Mouse (Mus musculus) CH12.LX (cell line): ENCODE measurements at regions not wholly inside any gene's neighbourhood (a gene's known extent, or its start where the extent isn't known, plus 50 kb on each side); places are given as distances from the start of the nearest gene placed in this dataset.

Experiments used
- DNase-seq: peaks from one replicate; pipeline ENCODE4 v3.0.0-alpha.2; 2013; ENCODE audit errors: extremely low read depth
- H3K27ac ChIP-seq: 2 replicates; pipeline ENCODE4 v1.5.1; 2012; ENCODE audit warnings: low read depth, mild to moderate bottlenecking, control low read depth, moderate library complexity; ENCODE audit not compliant: insufficient read depth
- H3K27me3 ChIP-seq: replicated peaks from 2 replicates; pipeline ENCODE3; 2012; ENCODE audit warnings: inconsistent platforms
- H3K36me3 ChIP-seq, 2 experiments: replicated peaks in 1 of 2; 2 replicates each; pipeline versions ENCODE3 to v1.6.1; 2012; ENCODE audit warnings: inconsistent platforms in 1 of 2, low read length in 1 of 2, mild to moderate bottlenecking in 1 of 2, mixed read lengths in 1 of 2, moderate library complexity in 1 of 2; ENCODE audit not compliant: control insufficient read depth in 1 of 2, insufficient read depth in 1 of 2
- H3K4me1 ChIP-seq, 2 experiments: 2 replicates each; pipeline ENCODE4 v1.6.1; 2012; ENCODE audit warnings: inconsistent platforms in 1 of 2, moderate library complexity in 1 of 2; ENCODE audit not compliant: insufficient read depth in 2 of 2, control insufficient read depth in 1 of 2
- H3K4me2 ChIP-seq: 2 replicates; pipeline ENCODE4 v1.6.1; 2012; ENCODE audit warnings: low read depth, mild to moderate bottlenecking, control low read depth; ENCODE audit not compliant: poor library complexity, insufficient read depth, severe bottlenecking
- H3K4me3 ChIP-seq, 3 experiments: fragments of 150-350 bp in 1 of 3; sonication (generic) in 1 of 3; replicated peaks in 1 of 3; 2 replicates each; pipeline versions ENCODE3 to v1.5.1; 2011 to 2012; ENCODE audit warnings: low read depth in 2 of 3, low read length in 2 of 3, mild to moderate bottlenecking in 2 of 3, moderate library complexity in 2 of 3, control low read depth in 1 of 3, improper control_type of control experiment in 1 of 3, inconsistent platforms in 1 of 3, mixed read lengths in 1 of 3; ENCODE audit not compliant: poor library complexity in 1 of 3
- H3K79me2 ChIP-seq: replicated peaks from 2 replicates; pipeline ENCODE4 v1.6.1; 2012; ENCODE audit warnings: mild to moderate bottlenecking, moderate library complexity; ENCODE audit not compliant: control insufficient read depth, poor library complexity, insufficient read depth, severe bottlenecking; ENCODE audit errors: extremely low read depth
- H3K9ac ChIP-seq: 2 replicates; pipeline ENCODE4 v1.6.1; 2012; ENCODE audit warnings: low read depth, mild to moderate bottlenecking, control low read depth, moderate library complexity; ENCODE audit not compliant: insufficient read depth
- H3K9me3 ChIP-seq: replicated peaks from 2 replicates; pipeline ENCODE3; 2012; ENCODE audit warnings: low read length, inconsistent platforms, mixed read lengths
- ELF1 ChIP-seq: IDR thresholded peaks from 2 replicates; pipeline ENCODE4 v1.6.1; 2014; ENCODE audit warnings: low read depth, mild to moderate bottlenecking, inconsistent platforms, low read length, improper control_type of control experiment
- EP300 ChIP-seq: IDR thresholded peaks from 2 replicates; pipeline ENCODE4 v1.6.1; 2011; ENCODE audit warnings: low read length, improper control_type of control experiment
- GABPA ChIP-seq: IDR thresholded peaks from 2 replicates; pipeline ENCODE4 v1.6.1; 2012; ENCODE audit warnings: low read depth, low read length, improper control_type of control experiment, inconsistent platforms; ENCODE audit not compliant: insufficient replicate concordance
- IRF4 ChIP-seq: IDR thresholded peaks from 2 replicates; pipeline ENCODE4 v1.6.1; 2014; ENCODE audit warnings: low read depth, mild to moderate bottlenecking, inconsistent platforms, low read length, improper control_type of control experiment
- KAT2A ChIP-seq: IDR thresholded peaks from 2 replicates; pipeline ENCODE4 v1.6.1; 2012; ENCODE audit warnings: low read length, improper control_type of control experiment, inconsistent platforms; ENCODE audit not compliant: insufficient replicate concordance
- MAFK ChIP-seq: IDR thresholded peaks from 2 replicates; pipeline ENCODE4 v1.6.1; 2011; ENCODE audit warnings: low read length, improper control_type of control experiment; ENCODE audit not compliant: insufficient replicate concordance
- TBP ChIP-seq: conservative IDR thresholded peaks from 2 replicates; pipeline ENCODE4 v1.6.1; 2011; ENCODE audit warnings: low read depth, low read length, improper control_type of control experiment
- dilution Hi-C: fragments of 300-500 bp; cut with MboI; formaldehyde crosslinking; loops from 2 replicates; pipeline ENCODE4 v1.14.3; 2020; ENCODE audit warnings: low sequenced_read_pairs; ENCODE audit not compliant: extremely low pct_unique_long_range_greater_than_20kb, extremely low pct_ligation_motif_present
- in situ Hi-C: fragments of 300-500 bp; cut with MboI; formaldehyde crosslinking; loops from 3 replicates; pipeline ENCODE4 v1.14.3; 2019; ENCODE audit warnings: low sequenced_read_pairs, low pct_ligation_motif_present, low pct_unique_long_range_greater_than_20kb, mixed read lengths

GRCm38 (mm10) chr3:23658585-23659252, 1485.3 kb downstream of the Naaladl2 start:
- Histone ChIP-seq H3K4me3 (no peak overlapping the region), H3K27me3 (no peaks in the 10 kb centered on the region), H3K79me2 (no peaks in the 10 kb centered on the region), H3K36me3 (no peaks in the 10 kb centered on the region), H3K9ac (no peak overlapping the region), H3K4me1 (no peaks in the 10 kb centered on the region), H3K27ac (no peak overlapping the region), H3K9me3 (no peaks in the 10 kb centered on the region), H3K4me2 (no peak overlapping the region)
- DNase-seq: no peak
- TF ChIP-seq IRF4 (no peak), GABPA (no peak), TBP (no peak), EP300 (no peak), KAT2A (no peak)
- in situ Hi-C loops: no loop called here
- dilution Hi-C loops: no loop called here

GRCm38 (mm10) chr3:23706748-23707147, 1437.3 kb downstream of the Naaladl2 start:
- dilution Hi-C loops (no loop called here), in situ Hi-C loops (no loop called here)

More at GRCm38 (mm10) chr3:23706748-23707147, 1437.3 kb downstream of the Naaladl2 start:
- TF ChIP-seq ELF1: no peak
- peak; percentile 70; the same call in 1 of the 2 replicates for TF ChIP-seq MAFK
- Histone ChIP-seq H3K4me3 (no peak overlapping the region), H3K4me2 (no peak overlapping the region), H3K4me1 (no peaks in the 10 kb centered on the region), H3K36me3 (no peaks in the 10 kb centered on the region), H3K79me2 (no peaks in the 10 kb centered on the region), H3K27me3 (no peaks in the 10 kb centered on the region), H3K9me3 (no peaks in the 10 kb centered on the region), H3K9ac (no peak overlapping the region), H3K27ac (no peak overlapping the region)
- no peak for DNase-seq
